Mouse (Mus musculus) A20 (cell line): ENCODE results near the gene C1ql2.

Experiments
- DNase-seq: peaks from one replicate; pipeline ENCODE4 v3.0.0-alpha.2; 2011; ENCODE audit warnings: low read depth, low spot score

Gene C1ql2

DNA sequence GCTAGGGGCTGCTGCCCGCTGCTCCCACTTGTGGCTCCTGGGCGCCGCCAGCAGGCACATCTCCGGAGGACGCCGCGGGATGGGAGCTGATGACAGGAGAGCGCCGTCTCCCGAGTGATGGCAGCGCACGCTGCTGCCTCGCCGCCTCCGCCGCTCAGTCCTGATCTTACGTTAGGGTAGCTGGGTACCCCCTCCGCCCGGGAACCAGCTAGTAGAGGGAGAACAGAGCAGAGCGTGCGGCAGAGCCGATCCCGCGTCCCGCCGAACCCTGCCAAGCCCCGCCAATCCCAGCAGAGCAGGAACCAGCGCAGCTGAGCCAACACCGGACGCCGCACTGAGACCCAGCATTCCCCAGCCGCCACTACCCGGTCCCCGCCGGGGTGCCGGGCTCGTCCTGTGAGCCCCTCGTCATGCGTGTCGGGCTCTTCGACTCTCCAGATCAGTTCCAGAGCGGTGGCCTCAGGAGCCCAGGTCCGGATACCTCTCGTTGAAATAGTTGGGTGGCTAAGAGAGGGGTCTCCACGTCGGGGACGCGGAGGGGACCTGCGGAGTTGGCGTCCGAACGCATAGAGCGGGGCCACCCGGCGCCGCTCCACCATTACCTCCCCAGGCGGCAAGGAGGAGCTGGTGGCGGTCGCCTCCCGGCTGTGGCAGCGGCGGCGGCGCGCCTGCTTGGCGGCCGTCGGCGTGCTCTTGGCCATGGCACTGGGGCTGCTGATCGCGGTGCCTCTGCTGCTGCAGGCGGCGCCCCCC lies at the start of gene C1ql2:
C1ql2 (plus strand) TSS at position 164 of the 753 bp plus-strand sequence.
- DNase-seq, result no peak

DNA sequence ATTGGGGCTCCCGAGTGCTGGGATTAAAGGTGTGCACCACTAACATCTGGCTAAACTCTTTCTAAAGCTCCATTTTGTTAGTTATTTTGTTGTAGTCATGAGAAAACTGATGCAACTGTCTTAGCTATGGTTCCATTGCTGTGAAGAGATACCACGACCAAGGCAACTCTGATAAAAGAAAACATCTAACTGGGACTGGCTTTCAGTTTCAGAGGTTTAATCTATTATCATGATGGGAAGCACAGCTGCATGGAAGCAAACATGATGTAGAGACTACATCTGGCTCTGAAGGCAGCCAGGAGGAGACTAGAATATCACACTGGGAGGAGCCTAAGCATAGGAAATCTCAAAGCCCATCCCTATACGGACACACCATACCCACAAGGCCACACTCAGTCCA lies 48.7 kb upstream of the C1ql2 start:
- DNase-seq, result no peak

DNA sequence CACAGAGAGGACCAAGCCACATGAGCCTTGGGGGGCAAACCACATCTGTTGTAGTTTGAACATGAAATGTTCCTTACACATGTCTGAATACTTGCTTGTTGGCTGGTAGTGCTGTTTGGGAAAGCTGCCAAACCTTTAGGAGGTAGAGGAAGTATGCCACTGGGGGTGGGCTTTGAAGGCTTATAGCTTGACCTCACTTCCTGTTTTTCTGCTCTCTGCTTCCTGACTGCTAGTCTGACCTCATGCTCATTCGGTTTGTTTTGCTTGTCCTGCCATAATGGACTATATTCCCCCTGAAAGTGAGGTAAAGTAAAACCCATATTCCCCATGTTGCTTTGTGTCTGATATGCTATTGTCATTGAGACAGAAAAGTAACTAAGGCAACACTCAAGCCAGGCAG lies 46.6 kb upstream of the C1ql2 start:
- DNase-seq, result peak; percentile 65

DNA sequence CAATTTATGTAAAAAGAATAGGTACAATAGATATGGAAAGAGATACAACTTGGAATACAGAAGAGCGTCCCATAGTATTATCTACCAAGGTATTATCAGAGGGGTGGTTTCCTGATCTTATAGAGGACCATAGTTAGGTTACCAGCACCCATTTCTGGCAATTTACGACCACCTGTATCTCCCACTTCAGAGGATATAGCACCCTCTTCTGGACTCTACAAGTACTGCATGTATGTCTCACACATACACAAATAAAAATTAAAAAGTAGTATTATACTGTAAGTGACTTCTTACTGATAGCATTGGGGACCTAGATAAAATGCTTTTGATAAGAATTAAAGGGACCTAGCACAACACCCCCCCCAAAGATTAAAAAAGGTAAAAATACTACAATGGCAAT lies 43.4 kb upstream of the C1ql2 start:
- DNase-seq, result peak; percentile 17

DNA sequence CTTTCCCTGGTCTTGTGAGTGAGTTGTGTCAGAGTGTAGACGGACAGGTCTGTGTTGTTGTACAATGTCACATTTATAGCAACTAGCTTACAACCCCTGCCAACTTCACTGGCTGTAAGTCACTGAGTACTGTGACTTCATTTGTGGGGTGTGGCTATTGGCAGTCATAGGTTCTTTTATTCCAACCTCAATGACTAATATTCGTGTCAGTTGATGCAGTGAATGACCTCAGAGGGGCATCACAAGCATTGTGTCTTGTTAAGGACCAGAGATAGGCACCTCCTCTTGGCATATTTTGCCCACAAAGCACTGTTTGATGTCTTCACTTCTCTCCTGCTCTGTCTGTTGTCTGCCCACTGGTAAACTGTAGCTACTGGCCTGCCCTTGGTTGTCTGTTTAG lies 34.6 kb upstream of the C1ql2 start:
- DNase-seq, result no peak

DNA sequence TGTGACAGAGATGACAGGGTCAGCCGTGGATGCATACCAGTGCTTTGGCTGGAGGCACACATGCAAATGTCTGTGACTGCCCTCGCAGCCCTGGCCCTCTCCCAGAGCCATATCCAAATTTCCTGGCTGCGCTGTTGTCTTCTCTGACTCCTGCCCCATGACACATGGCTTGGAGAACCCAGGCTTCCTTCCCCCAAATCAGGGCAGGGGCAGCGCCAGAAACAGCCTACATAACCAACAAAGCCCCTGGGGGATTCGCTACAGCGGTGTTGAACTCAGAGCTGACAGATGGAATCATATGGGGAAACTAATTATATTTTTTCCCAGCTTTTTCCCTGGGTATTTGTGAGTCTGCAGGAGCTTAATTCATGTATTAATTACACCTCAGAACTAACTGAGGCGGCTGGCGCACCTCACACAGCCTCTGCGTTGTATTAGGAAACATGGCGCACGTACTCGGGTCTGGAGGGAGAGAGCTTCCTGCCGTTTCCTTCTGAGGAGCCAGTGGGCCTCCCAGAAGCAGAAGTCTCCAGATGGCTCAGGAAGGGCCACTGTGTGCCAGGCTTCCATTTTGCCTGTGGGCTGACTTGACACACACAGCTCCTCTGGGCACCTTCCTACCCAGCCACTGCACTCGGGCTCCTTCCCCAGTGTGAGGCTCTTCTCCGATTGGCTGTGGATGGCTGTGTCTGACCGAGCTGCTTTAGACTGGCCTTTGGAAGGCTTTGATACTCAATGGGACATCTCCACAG lies 18.9 kb upstream of the C1ql2 start:
- DNase-seq, result no peak

DNA sequence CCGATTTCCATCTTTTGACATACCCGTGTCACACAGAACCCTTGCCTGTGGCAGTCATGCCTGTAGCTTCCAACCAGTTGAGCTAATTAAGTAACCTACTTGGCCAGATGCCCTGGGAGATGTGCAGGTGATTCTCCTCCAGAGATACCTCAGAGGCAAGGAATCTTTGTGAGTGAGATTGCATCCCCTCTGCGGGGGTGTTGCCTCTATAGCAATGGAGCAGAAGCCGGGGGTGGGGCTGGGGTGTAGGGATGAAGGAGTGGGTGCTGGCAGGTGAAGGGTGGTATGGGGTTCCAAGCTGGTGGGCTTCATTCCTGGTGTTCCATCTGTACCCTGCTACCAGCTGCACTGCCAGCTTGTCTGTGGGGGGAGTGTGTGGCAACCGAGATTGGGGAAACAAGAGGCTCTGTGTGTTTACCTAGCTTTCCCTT lies 17.2 kb upstream of the C1ql2 start:
- no peak for DNase-seq

DNA sequence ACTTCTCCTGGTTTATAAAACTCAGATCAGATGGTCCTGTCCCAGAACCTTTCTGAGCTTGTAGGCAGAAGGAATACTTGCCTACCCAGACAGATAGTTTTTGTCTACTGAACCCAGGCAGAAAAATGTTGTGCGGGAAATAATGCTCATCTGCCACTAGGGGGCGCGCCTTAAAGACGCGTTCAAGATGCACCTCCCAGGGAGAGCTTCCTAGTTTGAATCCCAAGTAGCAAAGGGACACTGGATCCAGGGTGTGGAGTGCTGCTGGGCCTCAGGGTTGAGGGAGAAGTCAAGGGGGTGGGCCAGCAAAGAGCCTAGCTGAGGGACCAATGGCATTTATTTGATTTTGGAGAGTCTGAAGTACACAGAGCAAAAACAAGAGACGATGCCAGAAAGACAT lies 12.7 kb upstream of the C1ql2 start:
- DNase-seq, result peak; percentile 62

DNA sequence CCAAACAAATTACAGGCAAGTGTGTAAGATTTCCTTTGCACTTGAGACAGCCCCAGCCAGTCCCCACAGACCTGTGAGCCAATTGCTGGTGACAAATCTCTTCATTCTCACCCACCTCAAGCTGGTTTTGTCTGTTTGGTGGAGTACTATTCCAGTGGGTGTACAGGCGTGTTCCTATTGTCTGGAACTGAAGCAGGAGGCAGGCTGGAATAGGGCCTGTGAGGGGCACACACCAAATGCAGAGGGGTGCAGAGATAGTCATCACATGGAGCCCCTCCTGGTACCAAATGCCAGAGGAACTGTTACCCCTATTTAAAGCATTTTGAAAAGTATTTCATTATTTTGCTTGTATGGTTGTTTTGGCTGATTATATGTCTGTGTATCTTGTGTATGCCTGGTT lies 12.2 kb upstream of the C1ql2 start:
- no peak for DNase-seq

DNA sequence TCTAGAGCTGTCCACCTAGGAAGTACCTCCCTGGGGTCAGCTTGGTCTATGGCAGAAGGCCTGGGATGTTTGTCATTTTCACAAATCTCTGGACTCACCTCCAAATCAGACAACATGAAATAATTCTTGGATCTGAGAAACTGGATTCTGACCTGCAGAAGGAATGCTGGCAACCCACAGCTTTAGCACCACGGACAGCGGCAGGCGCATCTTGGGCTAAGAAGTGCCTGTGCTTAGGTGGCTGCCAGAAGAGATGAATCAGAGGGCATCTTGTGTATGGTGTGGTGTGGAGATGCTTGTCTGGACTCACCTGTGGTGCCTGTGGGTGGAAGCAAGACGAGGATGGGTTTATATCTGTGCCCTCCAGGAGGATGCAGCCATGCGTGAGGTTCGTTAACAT lies 8.5 kb upstream of the C1ql2 start:
- peak; percentile 20 for DNase-seq

DNA sequence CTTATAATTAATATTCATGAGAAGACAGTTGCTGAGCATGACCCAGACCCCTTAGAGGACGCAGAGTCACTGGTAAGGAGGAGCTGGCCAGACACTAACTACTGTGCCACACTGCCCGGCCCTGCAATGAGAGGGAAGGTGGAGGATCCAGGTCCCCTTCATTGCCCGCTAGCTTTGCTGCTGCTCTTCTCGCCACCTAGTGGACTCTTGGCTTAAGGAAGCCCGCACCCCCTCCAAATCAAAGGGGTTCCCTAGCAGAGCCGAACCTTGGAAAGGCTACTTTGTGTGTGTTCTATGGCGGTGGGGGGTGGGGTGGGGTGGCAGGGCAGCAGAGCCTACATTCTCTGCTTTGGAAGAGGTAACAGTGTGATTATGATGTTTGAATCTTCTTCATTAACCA lies 2.4 kb upstream of the C1ql2 start:
- DNase-seq, result peak; percentile 37

DNA sequence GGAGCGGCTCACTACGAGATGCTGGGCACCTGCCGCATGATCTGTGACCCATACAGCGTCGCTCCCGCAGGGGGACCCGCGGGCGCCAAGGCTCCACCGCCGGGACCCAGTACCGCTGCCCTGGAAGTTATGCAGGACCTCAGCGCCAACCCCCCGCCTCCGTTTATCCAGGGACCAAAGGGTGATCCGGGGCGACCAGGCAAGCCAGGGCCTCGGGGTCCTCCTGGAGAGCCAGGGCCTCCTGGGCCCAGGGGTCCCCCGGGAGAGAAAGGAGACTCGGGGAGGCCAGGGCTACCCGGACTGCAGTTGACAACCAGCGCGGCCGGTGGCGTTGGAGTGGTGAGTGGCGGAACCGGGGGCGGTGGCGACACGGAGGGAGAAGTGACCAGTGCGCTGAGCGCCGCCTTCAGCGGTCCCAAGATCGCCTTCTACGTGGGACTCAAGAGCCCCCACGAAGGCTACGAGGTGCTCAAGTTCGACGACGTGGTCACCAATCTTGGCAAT lies 842 bp downstream of the C1ql2 start:
- no peak for DNase-seq

DNA sequence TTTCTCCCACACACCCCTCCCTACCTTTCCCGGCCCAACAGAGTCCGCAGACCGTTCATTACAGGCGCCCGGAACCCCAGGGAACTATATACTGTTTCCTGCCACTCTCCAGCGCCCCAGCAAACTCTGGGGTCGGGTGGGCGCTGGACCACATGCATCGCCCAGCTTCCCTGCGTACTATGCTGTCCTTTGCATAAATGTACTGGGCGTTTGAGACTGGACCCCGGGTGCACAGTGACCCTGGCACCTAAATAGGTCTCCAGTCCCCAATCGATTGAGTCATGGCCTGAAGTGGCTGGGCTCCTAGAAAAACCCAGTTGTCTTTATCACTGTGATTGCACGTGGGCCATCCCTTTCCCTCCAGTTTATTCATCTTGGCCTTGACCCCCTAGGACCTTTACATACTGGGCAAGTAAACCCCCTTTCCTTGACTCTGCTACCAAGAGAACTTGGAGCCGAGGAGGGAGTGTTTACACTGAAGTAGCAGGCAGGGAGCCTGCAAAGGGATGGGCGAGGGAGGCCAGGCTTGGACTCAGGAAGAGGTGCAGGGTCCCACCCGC lies 1.5 kb downstream of the C1ql2 start:
- no peak for DNase-seq

DNA sequence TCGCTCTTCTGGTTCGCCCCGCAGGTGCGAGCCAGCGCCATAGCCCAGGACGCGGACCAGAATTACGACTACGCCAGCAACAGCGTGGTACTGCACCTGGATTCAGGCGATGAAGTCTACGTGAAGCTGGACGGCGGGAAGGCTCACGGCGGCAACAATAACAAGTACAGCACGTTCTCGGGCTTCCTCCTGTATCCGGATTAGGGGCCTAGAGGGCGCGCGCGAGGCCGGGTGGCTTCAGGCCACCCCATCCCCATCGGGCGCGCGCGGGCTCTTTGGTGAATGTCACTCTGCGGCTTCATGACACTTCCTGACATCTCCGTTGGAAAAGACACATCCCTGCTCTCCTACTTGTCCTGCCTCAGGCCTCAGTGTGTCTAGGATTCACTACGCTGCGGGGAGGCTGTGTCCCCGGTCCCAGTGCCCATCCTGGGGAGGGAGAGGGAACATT lies 2.0 kb downstream of the C1ql2 start:
- DNase-seq, result no peak

DNA sequence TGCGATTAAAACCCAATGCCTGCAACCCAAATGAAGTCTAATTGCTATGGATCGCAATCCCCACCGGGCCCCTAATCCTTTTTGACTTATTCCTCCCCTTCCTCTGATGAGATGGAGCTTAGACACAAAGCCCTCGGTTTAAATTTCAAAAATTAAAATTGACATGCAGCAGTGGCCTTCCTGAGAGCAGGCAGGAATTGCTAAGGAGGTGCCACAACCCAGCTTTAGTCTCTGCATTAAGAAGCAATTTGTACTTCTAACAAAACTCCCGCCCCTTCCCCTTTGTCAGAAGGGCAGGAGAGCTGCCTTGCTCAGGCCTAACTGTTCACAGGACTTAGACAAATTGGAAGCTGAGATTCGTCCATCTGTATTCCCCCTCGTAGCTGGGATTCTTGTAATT lies 4.6 kb downstream of the C1ql2 start:
- DNase-seq, result no peak

DNA sequence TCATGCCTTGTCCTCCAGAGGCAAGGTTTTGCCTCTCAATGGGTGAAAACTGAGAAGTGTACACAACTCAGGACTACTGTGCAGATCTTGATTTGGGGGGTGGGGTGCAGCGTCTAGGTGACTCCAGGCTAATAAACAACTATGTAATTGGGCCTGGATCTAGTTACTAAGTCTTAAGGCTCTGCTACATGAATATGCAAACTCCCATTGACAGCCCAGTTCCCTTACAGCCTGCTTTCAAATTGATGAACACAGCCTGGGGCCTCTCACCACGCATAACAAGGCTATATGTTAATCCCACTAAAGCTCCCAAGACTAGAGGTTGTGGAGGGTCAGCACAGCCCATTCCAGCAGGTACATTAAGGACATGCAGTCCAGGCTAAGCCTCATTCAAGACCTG lies 14.0 kb downstream of the C1ql2 start:
- DNase-seq, result no peak

DNA sequence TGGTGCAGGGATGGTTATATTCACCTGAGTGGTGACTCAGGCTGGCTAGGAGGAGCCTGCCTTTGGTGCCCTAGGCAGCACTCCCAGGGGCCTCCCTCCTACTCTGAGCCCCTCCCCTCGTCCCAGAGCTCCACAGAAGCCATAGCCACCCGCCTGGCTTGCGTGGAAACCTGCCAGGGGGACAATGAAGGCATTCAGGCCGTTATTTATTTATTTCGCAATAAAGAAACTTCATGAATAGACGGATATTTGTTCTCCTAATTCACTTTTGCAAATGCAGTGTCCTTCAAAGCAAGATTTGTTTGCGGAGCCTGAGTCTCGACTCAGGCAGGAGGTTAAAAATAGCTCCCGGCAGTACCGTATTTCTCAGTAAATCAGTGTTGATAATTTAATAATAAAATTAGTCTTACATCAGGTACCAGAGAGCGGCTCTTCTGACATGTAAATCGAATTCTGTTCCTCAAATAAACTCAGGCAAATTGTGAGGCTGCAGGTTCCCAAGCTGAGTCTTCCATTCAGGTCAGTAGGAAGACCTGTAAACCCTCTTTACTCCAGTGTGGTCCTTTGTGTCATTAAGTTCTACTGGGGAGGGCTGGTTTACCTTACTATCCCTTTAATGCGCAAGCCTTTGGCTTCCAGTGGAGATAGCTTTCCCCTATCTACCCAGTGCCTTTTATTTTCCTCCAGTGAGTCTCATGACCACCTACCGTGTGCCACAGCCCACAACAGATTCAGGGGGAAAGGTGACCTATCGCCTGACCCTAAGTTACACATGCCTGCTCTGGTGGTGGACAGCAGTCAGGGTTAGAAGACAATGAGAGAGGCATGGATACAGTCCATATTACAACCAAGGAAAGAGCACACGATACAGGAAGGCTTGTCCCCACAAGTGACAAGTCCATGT lies 17.2 kb downstream of the C1ql2 start:
- no peak for DNase-seq

DNA sequence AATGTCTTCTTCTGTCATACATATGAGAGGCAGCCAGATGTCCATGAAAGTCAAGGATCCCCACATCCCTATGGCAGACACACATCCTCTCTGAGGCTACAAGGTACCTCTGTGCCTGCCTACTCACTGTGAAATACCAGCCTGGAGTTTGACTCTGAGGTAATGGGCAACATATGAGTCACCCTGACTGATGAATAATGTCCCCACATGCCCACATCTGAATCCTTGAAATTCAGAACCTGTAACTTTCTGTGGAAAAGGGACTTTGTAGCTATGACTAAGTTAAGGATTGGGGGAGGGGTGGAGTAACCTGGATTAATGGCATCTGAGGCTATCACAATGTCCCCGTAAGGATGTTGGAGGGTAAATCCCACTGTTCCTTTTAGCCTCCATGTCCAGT lies 23.3 kb downstream of the C1ql2 start:
- no peak for DNase-seq

DNA sequence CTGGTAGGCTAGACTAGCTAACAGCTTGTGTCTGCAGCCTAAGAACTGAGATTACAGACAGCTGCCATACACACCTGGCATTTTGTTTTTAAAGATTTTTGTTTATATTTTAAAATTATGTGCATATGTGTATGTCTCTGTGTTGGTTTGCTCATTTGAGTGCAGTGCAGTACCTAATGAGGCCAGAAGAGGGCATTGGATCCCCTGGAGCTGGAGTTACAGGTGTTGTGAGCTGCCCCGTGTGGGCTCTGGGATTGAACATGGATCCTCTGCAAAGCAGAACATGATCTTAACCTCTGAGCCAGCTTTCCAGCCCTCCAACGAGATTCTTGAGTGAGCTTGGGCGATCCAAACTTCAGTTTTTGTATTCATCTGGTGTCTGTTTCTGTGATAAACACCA lies 27.8 kb downstream of the C1ql2 start:
- peak; percentile 37 for DNase-seq

DNA sequence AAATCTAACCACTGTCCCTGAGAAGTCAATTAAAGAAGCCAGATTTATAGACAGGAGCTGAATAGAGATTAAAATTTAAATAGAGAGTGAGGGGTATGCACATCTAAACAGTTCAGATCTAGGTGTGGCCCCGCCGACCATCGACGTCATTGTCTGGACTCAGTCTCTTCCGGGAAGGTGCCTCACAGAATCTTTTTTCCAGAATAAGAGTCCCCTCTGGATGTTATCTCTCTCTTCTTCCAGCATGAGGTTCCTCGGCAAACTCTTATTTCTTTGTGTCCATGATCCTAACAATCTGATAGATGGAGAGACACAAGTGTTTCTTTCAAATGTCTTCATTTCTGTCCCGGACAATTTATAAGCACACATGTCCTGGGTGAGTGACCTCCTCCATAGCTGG lies 33.7 kb downstream of the C1ql2 start:
- DNase-seq, result no peak

DNA sequence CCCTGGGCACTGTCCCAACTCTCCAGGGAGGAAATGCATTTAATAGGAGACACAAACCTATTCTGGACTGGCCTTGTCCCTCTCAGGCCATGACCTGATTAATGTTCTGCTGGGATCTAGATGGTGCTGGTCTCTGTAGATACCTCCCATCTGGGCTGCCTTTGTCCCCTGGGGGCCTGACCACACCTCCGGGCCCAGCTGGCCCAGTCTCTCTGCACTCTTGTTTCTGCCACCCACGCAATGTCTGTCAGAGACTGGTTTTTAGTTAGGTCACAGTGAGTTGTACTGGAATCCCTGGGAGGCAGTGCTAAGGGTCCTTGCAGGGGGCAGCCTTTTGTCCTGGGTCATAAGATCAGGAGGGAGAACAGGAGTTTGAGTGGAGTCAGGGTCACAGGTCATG lies 34.5 kb downstream of the C1ql2 start:
- no peak for DNase-seq
